Comparison of ENCODE assay signal across 7 mouse cellular contexts in genomic region chr9:108807674-108808073, GRCm38 (mm10). TPM values are rescaled to one million over a fixed set of nuclear protein-coding genes. Genes with fewer than 3 reads are reported as not detected.
DNase-seq lines count a peak whose midpoint lies in the region; ATAC-seq lines count a peak whose summit lies in the region.

No protein-coding gene starts in this region.

- peaks cover 17% of the 10 kb centered on the region for H3K4me1 ChIP-seq in midbrain, embryonic 10.5 days
- H3K4me1 ChIP-seq in midbrain, embryonic 11.5 days (ENCODE audit: control insufficient read depth, insufficient read depth, low read length), result peaks cover 5% of the 10 kb centered on the region; the same call in 1 of the 2 replicates
- H3K4me1 ChIP-seq in forebrain, embryonic 14.5 days (ENCODE audit: control insufficient read depth, insufficient read depth, low read length), result peaks cover 6% of the 10 kb centered on the region
- peaks cover 39% of the 10 kb centered on the region for H3K4me1 ChIP-seq in liver, embryonic 11.5 days (replicated peaks; ENCODE audit: control insufficient read depth, insufficient read depth, low read length)
- peaks cover 15% of the 10 kb centered on the region for H3K4me1 ChIP-seq in stomach, embryonic 16.5 days (ENCODE audit: control insufficient read depth, insufficient read depth, low read length)

- H3K36me3 ChIP-seq in midbrain, embryonic 10.5 days, result peaks cover 72% of the 10 kb centered on the region
- H3K36me3 ChIP-seq in midbrain, embryonic 11.5 days (ENCODE audit: control insufficient read depth, insufficient read depth, low read length), result peaks cover 27% of the 10 kb centered on the region
- H3K36me3 ChIP-seq in forebrain, embryonic 14.5 days (ENCODE audit: control insufficient read depth, insufficient read depth, low read length), result peaks cover 59% of the 10 kb centered on the region
- H3K36me3 ChIP-seq in liver, embryonic 11.5 days (ENCODE audit: control insufficient read depth, insufficient read depth, low read length), result peaks cover 24% of the 10 kb centered on the region
- H3K36me3 ChIP-seq in stomach, embryonic 16.5 days (ENCODE audit: control insufficient read depth, insufficient read depth, low read length), result 0 out of 2 replicates have a peak, but pooled peaks cover 4% of the 10 kb centered on the region

- H3K9me3 ChIP-seq in midbrain, embryonic 10.5 days (replicated peaks), result no peaks in the 10 kb centered on the region
- H3K9me3 ChIP-seq in midbrain, embryonic 11.5 days (ENCODE audit: control insufficient read depth, low read length), result no peaks in the 10 kb centered on the region
- no peaks in the 10 kb centered on the region for H3K9me3 ChIP-seq in forebrain, embryonic 14.5 days (replicated peaks; ENCODE audit: control insufficient read depth, low read length)
- H3K9me3 ChIP-seq in liver, embryonic 11.5 days (ENCODE audit: control insufficient read depth, low read length), result no peaks in the 10 kb centered on the region
- no peaks in the 10 kb centered on the region for H3K9me3 ChIP-seq in stomach, embryonic 16.5 days (replicated peaks; ENCODE audit: control insufficient read depth, low read length)

- no peak overlapping the region for H3K4me2 ChIP-seq in midbrain, embryonic 11.5 days
- H3K4me2 ChIP-seq in forebrain, embryonic 14.5 days (ENCODE audit: low read length), result no peak overlapping the region
- H3K4me2 ChIP-seq in liver, embryonic 11.5 days, result peak overlapping the region; percentile 91
- no peak overlapping the region for H3K4me2 ChIP-seq in stomach, embryonic 16.5 days (ENCODE audit: low read depth, low read length)

- H3K27me3 ChIP-seq in midbrain, embryonic 10.5 days (ENCODE audit: low read depth, poor library complexity, severe bottlenecking), result peaks cover 6% of the 10 kb centered on the region; the same call in 1 of the 2 replicates
- H3K27me3 ChIP-seq in midbrain, embryonic 11.5 days (ENCODE audit: control insufficient read depth, insufficient read depth, low read length), result no peaks in the 10 kb centered on the region
- no peaks in the 10 kb centered on the region for H3K27me3 ChIP-seq in forebrain, embryonic 14.5 days (replicated peaks; ENCODE audit: control insufficient read depth, insufficient read depth, low read length)
- H3K27me3 ChIP-seq in liver, embryonic 11.5 days (replicated peaks; ENCODE audit: control insufficient read depth, insufficient read depth, low read length), result no peaks in the 10 kb centered on the region
- H3K27me3 ChIP-seq in stomach, embryonic 16.5 days (ENCODE audit: control insufficient read depth, insufficient read depth, low read length), result no peaks in the 10 kb centered on the region

- peak overlapping the region; percentile 84; the same call in 1 of the 2 replicates for H3K27ac ChIP-seq in midbrain, embryonic 10.5 days (replicated peaks)
- H3K27ac ChIP-seq in midbrain, embryonic 11.5 days (ENCODE audit: low read depth, low read length), result no peak overlapping the region
- no peak overlapping the region for H3K27ac ChIP-seq in forebrain, embryonic 14.5 days (ENCODE audit: low read depth, low read length)
- peak overlapping the region; percentile 84 for H3K27ac ChIP-seq in liver, embryonic 11.5 days (ENCODE audit: low read depth, low read length)
- no peak overlapping the region for H3K27ac ChIP-seq in stomach, embryonic 16.5 days (ENCODE audit: low read length)

- peak overlapping the region; percentile 68 for H3K4me3 ChIP-seq in midbrain, embryonic 10.5 days
- H3K4me3 ChIP-seq in midbrain, embryonic 11.5 days (ENCODE audit: low read depth, low read length), result no peak overlapping the region
- no peak overlapping the region for H3K4me3 ChIP-seq in forebrain, embryonic 14.5 days (ENCODE audit: low read depth, low read length)
- H3K4me3 ChIP-seq in liver, embryonic 11.5 days (ENCODE audit: low read depth, low read length), result peak overlapping the region; percentile 76; the same call in 1 of the 2 replicates
- no peak overlapping the region for H3K4me3 ChIP-seq in stomach, embryonic 16.5 days (replicated peaks; ENCODE audit: low read length)

- WGBS in midbrain, embryonic 10.5 days, result 74% methylated on average over 5 of the region's 5 CpGs
- 68% methylated on average over 5 of the region's 5 CpGs for WGBS in midbrain, embryonic 11.5 days
- 77% methylated on average over 5 of the region's 5 CpGs for WGBS in forebrain, embryonic 14.5 days
- 65% methylated on average over 5 of the region's 5 CpGs for WGBS in liver, embryonic 11.5 days
- WGBS in stomach, embryonic 16.5 days, result 57% methylated on average over 5 of the region's 5 CpGs

- no peak for DNase-seq in midbrain, embryonic 10.5 days (ENCODE audit: low spot score)
- DNase-seq in midbrain, embryonic 11.5 days (ENCODE audit: low spot score, missing footprints), result no peak
- no peak for DNase-seq in forebrain, embryonic 14.5 days (ENCODE audit: low spot score)
- DNase-seq in liver, embryonic 11.5 days (ENCODE audit: low spot score), result no peak
- no peak for DNase-seq in urinary bladder, adult 2 months (ENCODE audit: low spot score)
- no peak for DNase-seq in thymus, adult 18-20 months

- ATAC-seq in midbrain, embryonic 11.5 days (ENCODE audit: low FRiP score), result no peak; the same call in none of the 2 replicates
- peak; percentile 24 for ATAC-seq in forebrain, embryonic 14.5 days
- ATAC-seq in liver, embryonic 11.5 days (replicated peaks; ENCODE audit: low FRiP score), result peak; percentile 80
- ATAC-seq in stomach, embryonic 16.5 days (ENCODE audit: insufficient read depth, low FRiP score), result no peak

- H3K9ac ChIP-seq in midbrain, embryonic 11.5 days (ENCODE audit: low read length), result no peak overlapping the region
- H3K9ac ChIP-seq in forebrain, embryonic 14.5 days (ENCODE audit: low read length), result no peak overlapping the region
- H3K9ac ChIP-seq in liver, embryonic 11.5 days (ENCODE audit: low read depth, low read length), result peak overlapping the region; percentile 90; the same call in 1 of the 2 replicates
- peak overlapping the region; percentile 57; the same call in 1 of the 2 replicates for H3K9ac ChIP-seq in stomach, embryonic 16.5 days (ENCODE audit: low read length)

RNA-seq across cellular contexts. Expression of gene Nckipsd, which starts 0.5 kb away (rescaled TPM):
- polyA plus RNA-seq in midbrain, embryonic 10.5 days (2016; fragmentation: Nextera tagmentation; extraction: Ambion mirVana), result 14.5 and 17.3 TPM in 2 replicates
- 8.3 and 9.2 TPM in 2 replicates for polyA plus RNA-seq in midbrain, embryonic 11.5 days (2014; fragmentation: Nextera tagmentation; extraction: Ambion mirVana)
- 13.6 and 19.2 TPM in 2 replicates for polyA plus RNA-seq in forebrain, embryonic 14.5 days (2014; fragmentation: Nextera tagmentation; extraction: Ambion mirVana)
- 8.8 and 16.2 TPM in 2 replicates for polyA plus RNA-seq in liver, embryonic 11.5 days (2014; fragmentation: Nextera tagmentation; extraction: Ambion mirVana)
- 13.7 and 14.2 TPM in 2 replicates for polyA plus RNA-seq in stomach, embryonic 16.5 days (2015; fragmentation: Nextera tagmentation; extraction: Ambion mirVana)
- polyA plus RNA-seq in urinary bladder, adult 2 months (2012; rRNA removed), result 10.2 and 11.7 TPM in 2 replicates

RNA-seq across cellular contexts. Expression of gene Celsr3, which starts 18.4 kb away (rescaled TPM):
- 3.1 and 5.0 TPM in 2 replicates for polyA plus RNA-seq in midbrain, embryonic 10.5 days (2016; fragmentation: Nextera tagmentation; extraction: Ambion mirVana)
- 5.4 and 6.4 TPM in 2 replicates for polyA plus RNA-seq in midbrain, embryonic 11.5 days (2014; fragmentation: Nextera tagmentation; extraction: Ambion mirVana)
- 10.7 and 17.6 TPM in 2 replicates for polyA plus RNA-seq in forebrain, embryonic 14.5 days (2014; fragmentation: Nextera tagmentation; extraction: Ambion mirVana)
- 0.08 and 0.22 TPM in 2 replicates for polyA plus RNA-seq in liver, embryonic 11.5 days (2014; fragmentation: Nextera tagmentation; extraction: Ambion mirVana)
- polyA plus RNA-seq in stomach, embryonic 16.5 days (2015; fragmentation: Nextera tagmentation; extraction: Ambion mirVana), result 0.74 and 1.0 TPM in 2 replicates
- 0.19 and 0.23 TPM in 2 replicates for polyA plus RNA-seq in urinary bladder, adult 2 months (2012; rRNA removed)

RNA-seq across cellular contexts. Expression of gene Ip6k2, which starts 24.1 kb away (rescaled TPM):
- 89.0 and 105 TPM in 2 replicates for polyA plus RNA-seq in midbrain, embryonic 10.5 days (2016; fragmentation: Nextera tagmentation; extraction: Ambion mirVana)
- polyA plus RNA-seq in midbrain, embryonic 11.5 days (2014; fragmentation: Nextera tagmentation; extraction: Ambion mirVana), result 104 and 109 TPM in 2 replicates
- 217 and 221 TPM in 2 replicates for polyA plus RNA-seq in forebrain, embryonic 14.5 days (2014; fragmentation: Nextera tagmentation; extraction: Ambion mirVana)
- 31.8 and 37.5 TPM in 2 replicates for polyA plus RNA-seq in liver, embryonic 11.5 days (2014; fragmentation: Nextera tagmentation; extraction: Ambion mirVana)
- polyA plus RNA-seq in stomach, embryonic 16.5 days (2015; fragmentation: Nextera tagmentation; extraction: Ambion mirVana), result 64.8 and 65.3 TPM in 2 replicates
- 77.3 and 97.8 TPM in 2 replicates for polyA plus RNA-seq in urinary bladder, adult 2 months (2012; rRNA removed)

RNA-seq across cellular contexts. Expression of gene Slc26a6, which starts 45.4 kb away (rescaled TPM):
- 9.5 and 12.5 TPM in 2 replicates for polyA plus RNA-seq in midbrain, embryonic 10.5 days (2016; fragmentation: Nextera tagmentation; extraction: Ambion mirVana)
- 7.5 and 8.0 TPM in 2 replicates for polyA plus RNA-seq in midbrain, embryonic 11.5 days (2014; fragmentation: Nextera tagmentation; extraction: Ambion mirVana)
- 10.6 and 14.7 TPM in 2 replicates for polyA plus RNA-seq in forebrain, embryonic 14.5 days (2014; fragmentation: Nextera tagmentation; extraction: Ambion mirVana)
- polyA plus RNA-seq in liver, embryonic 11.5 days (2014; fragmentation: Nextera tagmentation; extraction: Ambion mirVana), result 9.0 and 10.5 TPM in 2 replicates
- polyA plus RNA-seq in stomach, embryonic 16.5 days (2015; fragmentation: Nextera tagmentation; extraction: Ambion mirVana), result 15.5 and 16.1 TPM in 2 replicates
- 9.7 and 9.8 TPM in 2 replicates for polyA plus RNA-seq in urinary bladder, adult 2 months (2012; rRNA removed)

Comparison
In these comparisons a context has a peak if more than half of its experiments do, and no peak if none do; other contexts are left out.
1. H3K27ac ChIP-seq: peak in midbrain, embryonic 10.5 days (single experiment) and liver, embryonic 11.5 days (single experiment); none in midbrain, embryonic 11.5 days (single experiment), forebrain, embryonic 14.5 days (single experiment) and stomach, embryonic 16.5 days (single experiment).
2. H3K4me3 ChIP-seq: peak in midbrain, embryonic 10.5 days (single experiment) and liver, embryonic 11.5 days (single experiment); none in midbrain, embryonic 11.5 days (single experiment), forebrain, embryonic 14.5 days (single experiment) and stomach, embryonic 16.5 days (single experiment).
3. ATAC-seq: peak in forebrain, embryonic 14.5 days (single experiment) and liver, embryonic 11.5 days (single experiment); none in midbrain, embryonic 11.5 days (single experiment) and stomach, embryonic 16.5 days (single experiment).
4. H3K9ac ChIP-seq: peak in liver, embryonic 11.5 days (single experiment) and stomach, embryonic 16.5 days (single experiment); none in midbrain, embryonic 11.5 days (single experiment) and forebrain, embryonic 14.5 days (single experiment).